Mouse (Mus musculus): ENCODE measurements around the gene H2afj. TPM values are rescaled to one million over a fixed set of nuclear protein-coding genes. Genes with fewer than 3 reads are reported as not detected.

H2afj gene
- total RNA-seq, 1 experiment from 2014 or later = 200 TPM

GRCm38 (mm10) chr6:136805409-136805775 is 2.7 kb upstream of the H2afj start:
- no peak for DNase-seq

DNA sequence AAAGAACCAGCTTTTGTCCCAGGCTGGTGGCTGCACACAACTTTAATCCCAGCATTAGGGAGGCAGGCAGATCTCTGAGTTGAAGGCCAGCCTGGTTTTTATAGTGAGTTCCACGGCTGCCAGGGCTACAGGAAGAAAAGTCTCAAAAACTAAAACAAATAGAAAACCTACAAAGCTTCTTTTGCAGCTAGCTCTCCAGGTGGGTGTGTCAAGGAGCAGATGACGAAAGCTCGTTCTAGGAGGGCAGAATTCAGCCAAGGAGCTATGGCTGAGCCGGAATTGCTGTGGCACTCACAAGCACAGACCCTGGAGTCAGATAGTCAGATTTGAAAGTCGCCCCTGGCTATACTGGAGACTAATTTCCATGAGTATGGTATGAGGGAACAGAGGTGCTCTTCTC is 1.2 kb upstream of the H2afj start:
- DNase-seq = no peak

GRCm38 (mm10) chr6:136807395-136808013 is 540 bp upstream of the H2afj start:
- DNase-seq = no peak

- DNase-seq = peak; percentile 42
These were observed 595 bp downstream of the H2afj start for GRCm38 (mm10) chr6:136808631-136809046.

DNA sequence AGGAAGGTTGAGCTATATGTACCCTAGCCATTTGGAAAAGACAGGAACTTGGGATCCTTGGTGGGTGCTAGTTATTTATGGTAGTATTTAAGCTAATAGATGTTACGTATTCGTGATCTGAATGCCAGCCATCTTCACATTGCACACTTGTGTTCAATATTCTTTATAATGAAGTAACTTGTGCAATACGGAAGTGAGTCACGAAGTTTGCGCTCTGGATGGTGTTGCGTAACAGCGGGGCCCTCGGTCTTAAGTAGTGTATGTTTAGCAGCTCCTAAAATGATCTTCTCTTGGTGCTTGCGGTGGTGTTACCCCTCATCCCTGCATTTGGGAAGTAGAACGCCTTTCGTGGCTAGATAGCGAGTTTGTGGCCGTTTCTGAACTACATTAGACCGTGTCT is 1.0 kb downstream of the H2afj start:
- DNase-seq = peak; percentile 60

- DNase-seq = no peak
These were observed 1.6 kb downstream of the H2afj start for GRCm38 (mm10) chr6:136809673-136810072.

DNA sequence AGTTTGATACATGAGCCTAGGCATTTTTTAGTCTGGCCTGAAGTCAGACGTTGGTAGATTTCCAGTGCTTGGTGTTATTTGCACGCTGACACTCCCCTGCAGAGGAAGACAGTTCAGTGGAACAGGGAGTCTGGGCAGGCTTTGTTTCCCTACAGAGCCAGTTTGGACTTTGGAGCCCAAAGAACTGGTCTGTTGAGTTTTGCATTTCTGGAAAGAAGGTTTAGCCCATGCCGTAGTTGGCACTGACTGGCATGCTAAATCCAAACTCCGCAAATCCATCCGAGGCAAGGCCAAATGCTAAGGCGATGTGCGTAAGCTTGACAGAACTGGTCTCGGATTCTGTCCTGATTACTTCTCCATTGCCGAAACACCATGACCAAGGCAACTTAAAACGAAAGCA is 3.2 kb downstream of the H2afj start:
- DNase-seq = no peak

- DNase-seq = no peak
These were observed 5.1 kb downstream of the H2afj start for GRCm38 (mm10) chr6:136813117-136813516.

DNA sequence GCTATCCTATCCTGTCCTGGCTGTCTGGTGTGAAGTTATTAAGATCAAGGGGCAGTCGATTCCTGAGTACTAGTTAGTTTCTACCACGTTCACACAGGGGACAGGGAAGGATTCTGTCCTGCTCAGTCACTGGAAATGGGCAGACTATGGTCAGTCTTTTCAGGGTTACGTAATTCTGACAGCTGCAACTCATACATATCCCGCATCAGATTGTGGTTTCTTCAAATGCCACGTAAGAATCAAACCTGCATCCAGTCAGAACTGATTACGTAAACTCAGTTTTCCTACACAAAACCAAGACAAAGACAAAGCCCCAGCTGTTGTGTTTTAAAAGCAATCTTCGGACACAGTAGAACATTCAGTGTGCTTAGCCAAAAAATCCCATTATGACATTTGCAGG is 7.3 kb downstream of the H2afj start:
- DNase-seq = no peak

GRCm38 (mm10) chr6:136816826-136817225 is 8.8 kb downstream of the H2afj start:
- no peak for DNase-seq

DNA sequence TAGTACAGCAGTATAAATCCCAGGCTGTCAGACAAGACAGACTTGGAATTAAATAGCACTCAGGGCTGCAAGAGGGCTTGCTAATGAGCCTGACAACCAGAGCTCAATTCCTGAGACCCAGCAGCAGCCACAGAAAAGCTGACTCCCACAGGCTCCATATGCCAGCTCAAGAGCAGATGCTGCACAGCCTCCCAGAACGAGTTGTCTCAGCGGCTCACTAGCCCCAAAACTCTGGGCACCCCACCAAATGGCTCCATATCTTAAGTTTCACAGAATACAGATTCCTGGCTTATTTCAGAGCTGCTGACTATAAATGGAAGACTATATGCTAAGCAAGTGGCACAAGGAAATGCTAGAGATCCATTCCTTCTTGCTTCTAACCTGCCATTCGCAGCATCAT is 9.5 kb downstream of the H2afj start:
- no peak for DNase-seq

- no peak for DNase-seq
These were observed 12.3 kb downstream of the H2afj start for GRCm38 (mm10) chr6:136820381-136820780.

- no peak for DNase-seq
These were observed 13.0 kb downstream of the H2afj start for GRCm38 (mm10) chr6:136821086-136821485.

DNA sequence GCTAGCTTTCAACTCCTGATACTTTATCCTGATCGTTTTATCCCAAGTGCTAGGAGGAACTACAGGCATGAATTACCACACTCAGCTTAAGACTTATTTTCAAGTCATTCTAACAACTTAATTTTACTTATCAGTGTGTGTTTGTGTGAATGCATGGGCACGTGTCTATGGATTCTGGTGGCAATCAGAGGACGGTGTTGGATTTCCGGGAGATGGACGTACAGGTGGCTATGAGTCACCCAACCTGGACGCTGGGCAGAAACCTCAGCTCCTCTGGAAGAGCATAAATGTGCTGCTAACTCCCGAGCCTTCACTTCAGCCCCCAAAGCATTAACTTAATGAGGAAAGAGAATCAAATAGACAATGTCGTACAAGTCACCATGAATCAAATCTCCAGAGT is 16.9 kb downstream of the H2afj start:
- no peak for DNase-seq

GRCm38 (mm10) chr6:136827116-136827515 is 19.1 kb downstream of the H2afj start:
- DNase-seq = no peak

DNA sequence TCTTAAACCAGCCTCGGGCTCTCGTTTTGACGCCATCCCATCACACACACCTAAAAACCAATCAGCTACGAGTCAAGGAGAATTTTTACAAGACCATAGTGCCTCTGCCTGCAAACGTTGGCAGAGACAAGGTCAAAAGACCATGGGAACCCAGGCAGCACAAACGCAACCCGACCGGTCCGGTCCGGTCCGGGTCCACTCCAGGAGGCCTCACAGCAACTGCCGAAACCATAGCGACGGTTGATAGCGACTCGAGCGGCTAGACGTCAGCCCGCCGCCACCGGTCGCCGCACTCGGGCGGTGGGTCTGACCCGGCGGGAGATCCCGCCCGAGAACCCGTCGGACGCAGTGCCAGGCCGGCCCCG is 19.5 kb downstream of the H2afj start, which contains the start of gene BC049715:
Gene BC049715, plus strand, starts transcription at position 111 of the 365 bp plus-strand sequence.
- DNase-seq = no peak

- peak; percentile 93 for DNase-seq
These were observed 20.0 kb downstream of the H2afj start, which contains the start of gene Wbp11 for GRCm38 (mm10) chr6:136827881-136828561. TSS of gene Wbp11 (minus strand) at chr6:136828233.

- DNase-seq = no peak
These were observed 20.6 kb downstream of the H2afj start for GRCm38 (mm10) chr6:136828681-136829080.

GRCm38 (mm10) chr6:136831712-136832111 is 23.7 kb downstream of the H2afj start:
- no peak for DNase-seq

DNA sequence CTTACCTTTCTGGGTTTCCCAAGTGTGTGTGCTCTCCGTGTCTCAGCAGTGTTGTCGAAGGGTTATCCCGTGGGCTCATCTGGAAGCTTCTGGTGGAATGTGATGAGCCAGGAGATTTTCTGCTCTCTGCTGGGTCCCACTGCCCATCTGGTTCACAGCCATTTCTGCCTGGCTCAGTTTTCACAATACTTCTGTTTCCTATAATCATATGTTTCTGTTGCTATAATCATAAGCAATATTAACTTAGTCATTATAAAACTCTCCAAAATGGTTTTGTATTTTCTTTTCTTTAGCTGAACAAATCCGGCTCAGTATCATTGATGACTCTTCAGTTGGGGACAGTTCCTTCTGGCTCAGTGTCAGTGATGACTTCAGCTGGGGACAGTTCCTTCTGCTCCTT is 27.3 kb downstream of the H2afj start, which contains the start of gene Smco3:
Gene Smco3, minus strand, starts transcription at position 101 of the 400 bp plus-strand sequence.
- DNase-seq = no peak

GRCm38 (mm10) chr6:136837323-136837722 is 29.3 kb downstream of the H2afj start:
- no peak for DNase-seq

DNA sequence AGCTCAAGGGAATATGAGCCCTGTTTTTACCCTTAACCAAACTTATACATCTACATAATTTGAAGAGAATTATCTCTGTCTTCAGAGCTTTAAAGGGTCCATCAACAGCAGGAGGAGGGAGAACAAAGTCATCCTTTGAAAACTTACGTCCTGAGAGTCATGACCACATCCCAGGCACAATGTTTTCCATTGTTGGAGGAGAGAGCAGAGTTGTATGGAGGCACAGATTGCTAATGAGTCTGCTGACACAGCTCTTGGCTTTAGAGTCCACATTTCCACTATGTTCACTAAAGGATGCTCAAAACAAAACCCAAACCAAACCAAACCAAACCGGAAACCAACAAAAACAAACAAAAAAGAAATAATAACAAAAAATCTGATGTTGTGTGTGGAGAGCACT is 36.9 kb downstream of the H2afj start:
- DNase-seq = no peak

- no peak for DNase-seq
These were observed 37.8 kb downstream of the H2afj start for GRCm38 (mm10) chr6:136845706-136846480.
